Mouse (Mus musculus): ENCODE measurements around the gene Nedd9. TPM values are rescaled to one million over a fixed set of nuclear protein-coding genes. Genes with fewer than 3 reads are reported as not detected.

The Nedd9 gene
- polyA plus RNA-seq, 1 experiment from 2014 or later: 27.7 TPM

GRCm38 (mm10) chr13:41450821-41451220, 36.3 kb downstream of the Nedd9 start:
- H3K27me3 ChIP-seq (replicated peaks; ENCODE audit: control insufficient read depth, insufficient read depth, low read length): no peaks in the 10 kb centered on the region
- ATAC-seq: no peak
- DNase-seq (ENCODE audit: low spot score): no peak
- 81% methylated on average over 6 of the region's 6 CpGs for WGBS
- H3K9me3 ChIP-seq (replicated peaks; ENCODE audit: control insufficient read depth, low read length): no peaks in the 10 kb centered on the region
- no peaks in the 10 kb centered on the region for H3K36me3 ChIP-seq (ENCODE audit: control insufficient read depth, insufficient read depth, low read length)
- H3K4me1 ChIP-seq (ENCODE audit: control insufficient read depth, insufficient read depth, low read length): no peaks in the 10 kb centered on the region
- H3K4me2 ChIP-seq (ENCODE audit: low read length): no peak overlapping the region
- H3K27ac ChIP-seq (ENCODE audit: low read depth, low read length): no peak overlapping the region
- H3K9ac ChIP-seq (ENCODE audit: low read length): no peak overlapping the region
- no peak overlapping the region for H3K4me3 ChIP-seq (ENCODE audit: low read depth, low read length)

GRCm38 (mm10) chr13:41449211-41449610, 38.0 kb downstream of the Nedd9 start:
- no peak overlapping the region for H3K9ac ChIP-seq (ENCODE audit: low read length)
- H3K36me3 ChIP-seq (ENCODE audit: control insufficient read depth, insufficient read depth, low read length): no peaks in the 10 kb centered on the region
- DNase-seq (ENCODE audit: low spot score) (no peak), ATAC-seq (no peak)
- no peaks in the 10 kb centered on the region for H3K27me3 ChIP-seq (replicated peaks; ENCODE audit: control insufficient read depth, insufficient read depth, low read length)
- 62% methylated on average over 2 of the region's 2 CpGs for WGBS
- no peak overlapping the region for H3K4me3 ChIP-seq (ENCODE audit: low read depth, low read length)
- H3K9me3 ChIP-seq (replicated peaks; ENCODE audit: control insufficient read depth, low read length): no peaks in the 10 kb centered on the region
- H3K4me1 ChIP-seq (ENCODE audit: control insufficient read depth, insufficient read depth, low read length): no peaks in the 10 kb centered on the region
- H3K4me2 ChIP-seq (ENCODE audit: low read length): no peak overlapping the region
- H3K27ac ChIP-seq (ENCODE audit: low read depth, low read length): no peak overlapping the region

- Histone ChIP-seq H3K36me3 (ENCODE audit: control insufficient read depth, insufficient read depth, low read length) (no peaks in the 10 kb centered on the region), H3K4me3 (ENCODE audit: low read depth, low read length) (no peak overlapping the region), H3K9me3 (replicated peaks; ENCODE audit: control insufficient read depth, low read length) (no peaks in the 10 kb centered on the region), H3K9ac (ENCODE audit: low read length) (no peak overlapping the region), H3K4me1 (ENCODE audit: control insufficient read depth, insufficient read depth, low read length) (peaks cover 5% of the 10 kb centered on the region), H3K4me2 (ENCODE audit: low read length) (no peak overlapping the region), H3K27ac (ENCODE audit: low read depth, low read length) (no peak overlapping the region), H3K27me3 (replicated peaks; ENCODE audit: control insufficient read depth, insufficient read depth, low read length) (no peaks in the 10 kb centered on the region)
- ATAC-seq (no peak), DNase-seq (ENCODE audit: low spot score) (no peak)
- 75% methylated on average over 6 of the region's 6 CpGs for WGBS
Measured at GRCm38 (mm10) chr13:41447209-41447608, 40.0 kb downstream of the Nedd9 start.

- H3K36me3 ChIP-seq (ENCODE audit: control insufficient read depth, insufficient read depth, low read length): no peaks in the 10 kb centered on the region
- peaks cover 5% of the 10 kb centered on the region for H3K4me1 ChIP-seq (ENCODE audit: control insufficient read depth, insufficient read depth, low read length)
- H3K9ac ChIP-seq (ENCODE audit: low read length): no peak overlapping the region
- WGBS: 97% methylated on average over 1 of the region's 1 CpGs
- H3K4me2 ChIP-seq (ENCODE audit: low read length): no peak overlapping the region
- DNase-seq (ENCODE audit: low spot score) (no peak), ATAC-seq (no peak)
- no peak overlapping the region for H3K27ac ChIP-seq (ENCODE audit: low read depth, low read length)
- no peaks in the 10 kb centered on the region for H3K9me3 ChIP-seq (replicated peaks; ENCODE audit: control insufficient read depth, low read length)
- H3K4me3 ChIP-seq (ENCODE audit: low read depth, low read length): no peak overlapping the region
- no peaks in the 10 kb centered on the region for H3K27me3 ChIP-seq (replicated peaks; ENCODE audit: control insufficient read depth, insufficient read depth, low read length)
Measured at GRCm38 (mm10) chr13:41446591-41446990, 40.6 kb downstream of the Nedd9 start.

GRCm38 (mm10) chr13:41445067-41445808, 41.9 kb downstream of the Nedd9 start:
- no peak for ATAC-seq
- WGBS: 89% methylated on average over 3 of the region's 3 CpGs

GRCm38 (mm10) chr13:41444230-41444629, 42.9 kb downstream of the Nedd9 start:
- H3K9ac ChIP-seq (ENCODE audit: low read length): no peak overlapping the region
- peaks cover 5% of the 10 kb centered on the region for H3K4me1 ChIP-seq (ENCODE audit: control insufficient read depth, insufficient read depth, low read length)
- no peaks in the 10 kb centered on the region for H3K9me3 ChIP-seq (replicated peaks; ENCODE audit: control insufficient read depth, low read length)
- H3K27ac ChIP-seq (ENCODE audit: low read depth, low read length): no peak overlapping the region
- no peaks in the 10 kb centered on the region for H3K27me3 ChIP-seq (replicated peaks; ENCODE audit: control insufficient read depth, insufficient read depth, low read length)
- no peaks in the 10 kb centered on the region for H3K36me3 ChIP-seq (ENCODE audit: control insufficient read depth, insufficient read depth, low read length)
- no peak overlapping the region for H3K4me2 ChIP-seq (ENCODE audit: low read length)
- DNase-seq (ENCODE audit: low spot score) (no peak), ATAC-seq (no peak)
- 90% methylated on average over 6 of the region's 6 CpGs for WGBS
- no peak overlapping the region for H3K4me3 ChIP-seq (ENCODE audit: low read depth, low read length)

More at GRCm38 (mm10) chr13:41445067-41445808, 41.9 kb downstream of the Nedd9 start:
- no peak overlapping the region for H3K4me3 ChIP-seq (ENCODE audit: low read depth, low read length)
- no peak overlapping the region for H3K9ac ChIP-seq (ENCODE audit: low read length)
- H3K9me3 ChIP-seq (replicated peaks; ENCODE audit: control insufficient read depth, low read length): no peaks in the 10 kb centered on the region
- H3K27ac ChIP-seq (ENCODE audit: low read depth, low read length): no peak overlapping the region
- peaks cover 5% of the 10 kb centered on the region for H3K4me1 ChIP-seq (ENCODE audit: control insufficient read depth, insufficient read depth, low read length)
- DNase-seq (ENCODE audit: low spot score): no peak
- no peaks in the 10 kb centered on the region for H3K36me3 ChIP-seq (ENCODE audit: control insufficient read depth, insufficient read depth, low read length)
- H3K27me3 ChIP-seq (replicated peaks; ENCODE audit: control insufficient read depth, insufficient read depth, low read length): no peaks in the 10 kb centered on the region
- no peak overlapping the region for H3K4me2 ChIP-seq (ENCODE audit: low read length)

- H3K27ac ChIP-seq (ENCODE audit: low read depth, low read length): no peak overlapping the region
- 29% methylated on average over 4 of the region's 4 CpGs for WGBS
- peaks cover 5% of the 10 kb centered on the region for H3K4me1 ChIP-seq (ENCODE audit: control insufficient read depth, insufficient read depth, low read length)
- no peak overlapping the region for H3K9ac ChIP-seq (ENCODE audit: low read length)
- H3K36me3 ChIP-seq (ENCODE audit: control insufficient read depth, insufficient read depth, low read length): no peaks in the 10 kb centered on the region
- no peak for ATAC-seq
- no peak overlapping the region for H3K4me3 ChIP-seq (ENCODE audit: low read depth, low read length)
- DNase-seq (ENCODE audit: low spot score): peak; percentile 39
- H3K9me3 ChIP-seq (replicated peaks; ENCODE audit: control insufficient read depth, low read length): no peaks in the 10 kb centered on the region
- H3K4me2 ChIP-seq (ENCODE audit: low read length): no peak overlapping the region
- no peaks in the 10 kb centered on the region for H3K27me3 ChIP-seq (replicated peaks; ENCODE audit: control insufficient read depth, insufficient read depth, low read length)
Measured at GRCm38 (mm10) chr13:41442145-41442544, 45.0 kb downstream of the Nedd9 start.

- no peak overlapping the region for H3K4me2 ChIP-seq (ENCODE audit: low read length)
- H3K36me3 ChIP-seq (ENCODE audit: control insufficient read depth, insufficient read depth, low read length): no peaks in the 10 kb centered on the region
- H3K4me1 ChIP-seq (ENCODE audit: control insufficient read depth, insufficient read depth, low read length): peaks cover 5% of the 10 kb centered on the region
- ATAC-seq: no peak
- DNase-seq (ENCODE audit: low spot score): no peak
- no peak overlapping the region for H3K9ac ChIP-seq (ENCODE audit: low read length)
- H3K27ac ChIP-seq (ENCODE audit: low read depth, low read length): no peak overlapping the region
- H3K27me3 ChIP-seq (replicated peaks; ENCODE audit: control insufficient read depth, insufficient read depth, low read length): no peaks in the 10 kb centered on the region
- 88% methylated on average over 1 of the region's 1 CpGs for WGBS
- no peaks in the 10 kb centered on the region for H3K9me3 ChIP-seq (replicated peaks; ENCODE audit: control insufficient read depth, low read length)
- H3K4me3 ChIP-seq (ENCODE audit: low read depth, low read length): no peak overlapping the region
Measured at GRCm38 (mm10) chr13:41440205-41440604, 47.0 kb downstream of the Nedd9 start.

- H3K4me3 ChIP-seq (ENCODE audit: low read depth, low read length): no peak overlapping the region
- no peaks in the 10 kb centered on the region for H3K9me3 ChIP-seq (replicated peaks; ENCODE audit: control insufficient read depth, low read length)
- peaks cover 2% of the 10 kb centered on the region for H3K4me1 ChIP-seq (ENCODE audit: control insufficient read depth, insufficient read depth, low read length)
- no peak for DNase-seq (ENCODE audit: low spot score)
- H3K4me2 ChIP-seq (ENCODE audit: low read length): no peak overlapping the region
- H3K9ac ChIP-seq (ENCODE audit: low read length): no peak overlapping the region
- H3K27me3 ChIP-seq (replicated peaks; ENCODE audit: control insufficient read depth, insufficient read depth, low read length): no peaks in the 10 kb centered on the region
- ATAC-seq: no peak
- no peaks in the 10 kb centered on the region for H3K36me3 ChIP-seq (ENCODE audit: control insufficient read depth, insufficient read depth, low read length)
- WGBS: 94% methylated on average over 2 of the region's 2 CpGs
- no peak overlapping the region for H3K27ac ChIP-seq (ENCODE audit: low read depth, low read length)
Measured at GRCm38 (mm10) chr13:41437390-41437789, 49.8 kb downstream of the Nedd9 start.
